Mouse (Mus musculus) kidney, adult 2 months (tissue): Measurements from ENCODE around the gene Ubxn10.

Source experiments
- CTCF ChIP-seq: fragments of 200-500 bp; conservative IDR thresholded peaks from 2 replicates; pipeline ENCODE4 v1.5.1; 2011; ENCODE audit warnings: low read depth, mild to moderate bottlenecking, control low read depth, low read length, moderate library complexity, mixed read lengths; ENCODE audit not compliant: insufficient read depth, insufficient read length
- POLR2A ChIP-seq: fragments of 200-500 bp; IDR thresholded peaks from one replicate; pipeline ENCODE4 v1.6.1; 2011; ENCODE audit warnings: low read depth, low read length, control low read depth

GRCm38 (mm10) chr4:138747851-138748250 lies 10.9 kb upstream of the Ubxn10 start:
- no peak for TF ChIP-seq CTCF
- no peak for TF ChIP-seq POLR2A
